Mouse (Mus musculus): ENCODE results near the gene Efnb3. TPM values are rescaled to one million over a fixed set of nuclear protein-coding genes. Genes with fewer than 3 reads are reported as not detected.
"Not testable (repeated sequence)": the region's sequence is repeated elsewhere in the genome, so short reads cannot be mapped to it uniquely, and the experiment has no call there.

Gene Efnb3
- total and polyA plus RNA-seq, 2 experiments from 2014 or later, result 145 to 166 TPM

DNA sequence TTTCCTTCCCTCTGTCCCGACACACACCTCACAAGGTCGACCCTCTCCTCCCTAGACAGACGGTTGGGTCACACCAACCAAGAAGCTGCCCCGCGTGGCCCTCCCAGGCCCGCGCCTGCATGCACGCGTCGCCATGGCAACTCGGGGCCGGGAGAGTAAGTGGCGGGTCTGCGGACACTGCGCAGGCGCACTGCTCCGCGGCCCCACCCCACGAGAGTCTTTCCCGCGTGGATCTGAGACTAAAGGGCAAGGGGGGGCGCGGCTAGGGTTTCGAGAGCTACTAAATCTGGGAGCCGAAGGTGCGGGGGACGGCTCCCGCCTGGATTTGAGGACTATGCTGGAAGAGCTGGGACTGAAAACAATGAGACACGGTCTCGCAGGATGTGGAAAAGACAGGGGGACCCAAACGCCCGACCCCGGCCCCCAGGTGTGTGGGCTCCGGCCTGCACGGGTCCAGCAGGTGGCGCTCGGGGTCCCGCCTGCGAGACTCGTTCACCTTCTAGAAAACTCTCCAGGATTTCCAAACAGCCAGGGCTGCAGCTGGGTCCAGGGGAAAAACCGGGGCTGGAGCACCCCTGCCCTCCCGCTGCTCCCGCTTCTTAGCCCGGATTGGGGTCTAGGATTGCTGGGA, 13.5 kb downstream of the Efnb3 start:
- H3K27me3 ChIP-seq (ENCODE audit: insufficient read depth, low read length), result no peaks in the 10 kb centered on the region
- H3K27ac ChIP-seq (ENCODE audit: low read depth, low read length), result peak overlapping the region; percentile 86
- H3K36me3 ChIP-seq (ENCODE audit: insufficient read depth, low read length), result no peaks in the 10 kb centered on the region
- H3K4me3 ChIP-seq (ENCODE audit: low read depth, low read length), result peak overlapping the region; percentile 42
- DNase-seq (ENCODE audit: low spot score), result peak; percentile 94
- H3K4me2 ChIP-seq (ENCODE audit: low read depth, low read length, poor library complexity, severe bottlenecking), result peak overlapping the region; percentile 71
- H3K9me3 ChIP-seq (ENCODE audit: low read length), result no peaks in the 10 kb centered on the region
- under 1% methylated on average over 44 of the region's 44 CpGs for WGBS
- peak; percentile 87 for ATAC-seq (ENCODE audit: low FRiP score)
- peak; percentile 74 for TF ChIP-seq CTCF (IDR thresholded peaks at IDR 0.05)
- H3K4me1 ChIP-seq (ENCODE audit: insufficient read depth, low read length), result peaks cover 19% of the 10 kb centered on the region
- peak overlapping the region; percentile 63 for H3K9ac ChIP-seq (replicated peaks; ENCODE audit: low read length, poor library complexity, severe bottlenecking)

DNA sequence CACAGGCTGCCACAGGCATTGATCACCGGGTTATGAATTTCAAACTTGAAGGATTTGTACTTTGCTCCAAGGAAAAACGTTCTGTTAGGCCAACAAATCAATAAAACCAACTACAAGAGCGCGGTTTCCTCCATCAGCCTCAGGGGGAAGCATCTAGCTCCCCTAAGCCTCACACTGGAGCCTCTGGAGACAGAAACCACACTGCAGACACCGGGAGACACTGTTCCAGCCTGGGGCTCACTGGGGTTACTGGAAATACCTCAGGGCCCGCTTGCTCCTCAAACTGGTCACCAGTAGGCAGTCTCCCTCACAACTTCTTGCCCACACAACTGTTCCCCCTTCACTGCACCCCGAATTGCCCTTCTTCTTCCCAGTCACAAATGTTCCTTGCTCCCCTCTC, 14.0 kb downstream of the Efnb3 start:
- Histone ChIP-seq H3K27ac (ENCODE audit: low read depth, low read length) (peak overlapping the region; percentile 86), H3K4me2 (ENCODE audit: low read depth, low read length, poor library complexity, severe bottlenecking) (peak overlapping the region; percentile 71), H3K9ac (replicated peaks; ENCODE audit: low read length, poor library complexity, severe bottlenecking) (peak overlapping the region; percentile 63), H3K4me3 (ENCODE audit: low read depth, low read length) (peak overlapping the region; percentile 42), H3K4me1 (ENCODE audit: insufficient read depth, low read length) (peaks cover 19% of the 10 kb centered on the region), H3K36me3 (ENCODE audit: insufficient read depth, low read length) (no peaks in the 10 kb centered on the region), H3K9me3 (ENCODE audit: low read length) (no peaks in the 10 kb centered on the region), H3K27me3 (ENCODE audit: insufficient read depth, low read length) (no peaks in the 10 kb centered on the region)
- TF ChIP-seq CTCF (IDR thresholded peaks at IDR 0.05), result 0 out of 2 replicates have a peak, but pooled peaks have one; percentile 8
- WGBS, result 6% methylated on average over 7 of the region's 7 CpGs
- peak; percentile 51 for DNase-seq (ENCODE audit: low spot score)
- ATAC-seq (ENCODE audit: low FRiP score), result no peak

DNA sequence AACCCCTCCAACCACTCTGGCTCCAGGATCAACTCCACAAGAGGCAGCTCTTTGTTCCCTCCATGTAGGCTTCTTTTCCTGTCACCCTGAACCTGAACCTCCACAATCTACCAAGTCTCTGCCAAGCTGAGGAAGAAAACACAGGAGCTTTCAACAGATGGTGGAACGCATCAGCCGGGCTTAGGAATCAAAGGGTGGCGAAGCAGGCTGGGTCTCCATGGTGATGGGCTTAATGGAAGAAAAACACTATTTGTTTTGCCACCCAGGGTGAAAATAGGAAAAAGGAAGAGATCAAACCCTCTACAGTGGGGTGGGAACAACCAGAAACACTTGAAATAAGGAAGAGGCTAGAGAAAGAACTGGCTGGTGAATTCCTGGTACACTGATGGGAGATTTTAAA, 16.4 kb downstream of the Efnb3 start:
- Histone ChIP-seq H3K36me3 (ENCODE audit: insufficient read depth, low read length) (no peaks in the 10 kb centered on the region), H3K4me3 (ENCODE audit: low read depth, low read length) (no peak overlapping the region), H3K9me3 (ENCODE audit: low read length) (no peaks in the 10 kb centered on the region), H3K27ac (ENCODE audit: low read depth, low read length) (peak overlapping the region; percentile 63), H3K27me3 (ENCODE audit: insufficient read depth, low read length) (no peaks in the 10 kb centered on the region), H3K4me2 (ENCODE audit: low read depth, low read length, poor library complexity, severe bottlenecking) (0 out of 2 replicates have a peak overlapping the region, but pooled peaks have one; percentile 3), H3K4me1 (ENCODE audit: insufficient read depth, low read length) (peaks cover 14% of the 10 kb centered on the region), H3K9ac (replicated peaks; ENCODE audit: low read length, poor library complexity, severe bottlenecking) (peak overlapping the region; percentile 24; the same call in 1 of the 2 replicates)
- WGBS, result 5% methylated on average over 3 of the region's 3 CpGs
- TF ChIP-seq CTCF (IDR thresholded peaks at IDR 0.05), result no peak
- ATAC-seq (ENCODE audit: low FRiP score) (no peak), DNase-seq (ENCODE audit: low spot score) (peak; percentile 51)

DNA sequence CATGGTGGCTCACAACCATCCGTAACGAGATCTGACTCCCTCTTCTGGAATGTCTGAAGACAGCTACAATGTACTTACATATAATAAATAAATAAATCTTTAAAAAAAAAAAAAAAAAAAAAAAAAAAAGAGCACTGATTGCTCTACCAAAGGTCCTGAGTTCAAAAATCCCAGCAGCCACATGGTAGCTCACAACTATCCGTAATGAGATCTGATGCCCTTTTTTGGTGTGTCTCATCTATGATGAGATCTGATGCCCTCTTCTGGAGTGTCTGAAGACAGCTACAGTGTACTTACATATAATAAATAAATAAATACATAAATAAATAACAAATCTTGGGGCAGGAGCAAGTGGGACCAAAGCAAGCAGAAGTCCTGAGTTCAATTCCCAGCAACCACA, 18.3 kb downstream of the Efnb3 start:
- not testable (repeated sequence) for DNase-seq (ENCODE audit: low spot score); H3K9me3 ChIP-seq (ENCODE audit: low read length); H3K4me3 ChIP-seq (ENCODE audit: low read depth, low read length); ATAC-seq (ENCODE audit: low FRiP score); H3K27ac ChIP-seq (ENCODE audit: low read depth, low read length); H3K9ac ChIP-seq (replicated peaks; ENCODE audit: low read length, poor library complexity, severe bottlenecking); H3K4me1 ChIP-seq (ENCODE audit: insufficient read depth, low read length); H3K36me3 ChIP-seq (ENCODE audit: insufficient read depth, low read length); H3K27me3 ChIP-seq (ENCODE audit: insufficient read depth, low read length); H3K4me2 ChIP-seq (ENCODE audit: low read depth, low read length, poor library complexity, severe bottlenecking)
- 77% methylated on average over 1 of the region's 3 CpGs for WGBS

DNA sequence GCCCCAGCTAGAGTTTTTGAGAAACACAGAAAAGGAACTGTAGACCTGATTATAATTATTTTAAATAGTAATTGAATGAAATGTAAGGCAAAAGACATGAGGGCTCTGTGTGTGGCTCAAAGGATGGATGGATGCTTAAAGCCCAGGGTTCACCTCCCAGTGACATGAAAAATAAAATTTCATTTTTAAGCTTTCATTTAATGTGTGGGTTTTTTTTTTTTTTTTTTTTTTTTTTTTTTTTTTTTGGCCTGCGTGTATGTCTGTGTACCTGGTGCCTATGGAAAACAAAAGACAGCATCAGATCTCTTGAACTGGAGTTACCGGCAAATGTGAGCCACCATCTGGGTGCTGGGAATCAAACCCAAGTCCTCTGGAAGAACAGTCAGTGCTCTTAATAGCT, 19.3 kb downstream of the Efnb3 start:
- DNase-seq (ENCODE audit: low spot score), result no peak
- 88% methylated on average over 2 of the region's 2 CpGs for WGBS
- Histone ChIP-seq H3K4me1 (ENCODE audit: insufficient read depth, low read length) (no peaks in the 10 kb centered on the region), H3K36me3 (ENCODE audit: insufficient read depth, low read length) (no peaks in the 10 kb centered on the region), H3K4me2 (ENCODE audit: low read depth, low read length, poor library complexity, severe bottlenecking) (no peak overlapping the region), H3K27ac (ENCODE audit: low read depth, low read length) (no peak overlapping the region), H3K9ac (replicated peaks; ENCODE audit: low read length, poor library complexity, severe bottlenecking) (no peak overlapping the region), H3K27me3 (ENCODE audit: insufficient read depth, low read length) (no peaks in the 10 kb centered on the region), H3K9me3 (ENCODE audit: low read length) (no peaks in the 10 kb centered on the region), H3K4me3 (ENCODE audit: low read depth, low read length) (no peak overlapping the region)
- no peak for TF ChIP-seq CTCF (IDR thresholded peaks at IDR 0.05)
- no peak for ATAC-seq (ENCODE audit: low FRiP score)

DNA sequence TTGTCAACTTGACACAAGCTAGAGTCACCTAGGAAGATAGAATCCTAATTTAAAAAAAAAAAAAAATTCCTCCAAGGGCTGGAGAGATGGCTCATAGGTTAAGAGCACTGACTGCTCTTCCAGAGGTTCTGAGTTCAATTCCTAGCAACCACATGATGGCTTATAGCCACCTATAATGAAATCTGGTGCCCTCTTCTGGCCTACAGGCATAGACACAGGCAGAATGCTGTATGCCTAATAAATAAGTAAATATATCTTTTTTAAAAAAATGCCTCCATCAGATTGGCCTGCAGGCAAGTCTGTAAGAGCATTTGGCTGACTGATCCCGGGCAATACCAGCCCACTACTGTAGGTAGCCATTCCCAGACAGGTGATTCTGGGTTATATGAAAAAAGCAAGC, 25.0 kb downstream of the Efnb3 start:
- H3K4me1 ChIP-seq (ENCODE audit: insufficient read depth, low read length), result no peaks in the 10 kb centered on the region
- 70% methylated on average over 1 of the region's 1 CpGs for WGBS
- DNase-seq (ENCODE audit: low spot score), result no peak

More for the DNA sequence above, 25.0 kb downstream of the Efnb3 start:
- Histone ChIP-seq H3K27ac (ENCODE audit: low read depth, low read length) (no peak overlapping the region), H3K4me3 (ENCODE audit: low read depth, low read length) (no peak overlapping the region), H3K9me3 (ENCODE audit: low read length) (no peaks in the 10 kb centered on the region), H3K9ac (replicated peaks; ENCODE audit: low read length, poor library complexity, severe bottlenecking) (no peak overlapping the region), H3K4me2 (ENCODE audit: low read depth, low read length, poor library complexity, severe bottlenecking) (no peak overlapping the region), H3K27me3 (ENCODE audit: insufficient read depth, low read length) (no peaks in the 10 kb centered on the region), H3K36me3 (ENCODE audit: insufficient read depth, low read length) (no peaks in the 10 kb centered on the region)
- peak; percentile 39 for TF ChIP-seq CTCF (IDR thresholded peaks at IDR 0.05)
- ATAC-seq (ENCODE audit: low FRiP score), result no peak
